Mouse (Mus musculus): Measurements from ENCODE around the gene Cobl.

DNA sequence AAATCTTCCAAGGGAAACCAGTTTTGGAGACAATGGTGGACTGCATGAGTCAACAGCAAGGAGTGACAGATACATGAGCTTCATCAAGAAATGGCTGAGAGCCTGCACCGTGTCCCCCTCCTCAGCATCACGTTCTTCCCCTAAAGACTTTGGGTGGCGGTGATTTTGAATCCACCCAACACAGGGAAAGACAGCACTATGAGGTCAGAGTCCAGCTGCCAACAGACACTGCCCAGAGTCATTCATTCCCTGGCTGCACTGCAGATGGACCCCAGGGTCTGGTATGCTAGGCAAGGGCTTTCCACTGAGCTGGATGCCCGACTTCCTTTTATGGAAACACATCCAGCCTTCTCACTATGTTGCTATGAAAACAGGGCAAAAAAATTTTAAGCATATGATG lies 106.2 kb downstream of the Cobl start:
- no peak for TF ChIP-seq CTCF (IDR thresholded peaks at IDR 0.05; ENCODE audit: low read depth)
- no peak for TF ChIP-seq EP300 (IDR thresholded peaks at IDR 0.05; ENCODE audit: low read depth)
